Comparison of ENCODE assay signal across 9 mouse cellular contexts in the genomic region with DNA sequence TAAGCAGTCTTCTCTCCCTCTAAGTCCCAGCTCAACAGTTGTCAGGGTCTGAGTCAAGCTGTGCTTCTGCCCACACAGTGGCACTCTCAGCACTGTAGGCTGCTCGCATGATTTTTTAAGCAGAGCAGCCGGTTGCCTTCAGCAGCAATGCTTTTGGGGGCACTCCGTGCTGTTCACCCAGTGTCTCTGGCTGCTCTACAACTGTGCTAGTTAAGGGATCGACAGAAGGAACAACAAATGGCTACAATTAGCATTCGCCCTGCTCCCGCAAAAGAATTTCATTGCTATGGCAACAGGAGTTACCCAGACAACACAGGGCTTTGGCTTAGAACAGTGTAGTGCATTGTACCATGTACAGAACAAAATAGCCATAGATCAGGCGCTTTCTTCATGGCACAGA.
A peak's percentile ranks its signal among the peaks of the same experiment; 100 is the strongest.
DNase-seq lines count a peak whose midpoint lies in the region; ATAC-seq and TF ChIP-seq lines count a peak whose summit lies in the region.
"Had no signal": no experiment of that assay in that cellular context is flagged by ENCODE, and none has a peak within 500 bp of the region (broad histone marks: within the 10 kb centered on the region; RNA-seq: fewer than 3 reads in every experiment).

No protein-coding gene starts in this region.

- no peaks in the 10 kb centered on the region for H3K27me3 ChIP-seq in lung, embryonic 14.5 days (ENCODE audit: insufficient read depth, low read length)
- no peaks in the 10 kb centered on the region for H3K27me3 ChIP-seq in forebrain, postnatal 0 days (ENCODE audit: insufficient read depth, low read length)
- no peaks in the 10 kb centered on the region; the same call in 1 of the 2 replicates for H3K27me3 ChIP-seq in midbrain, embryonic 15.5 days (replicated peaks)

- no peak overlapping the region for H3K4me3 ChIP-seq in lung, embryonic 14.5 days (ENCODE audit: low read depth, low read length)
- H3K4me3 ChIP-seq in lung, adult 2 months (replicated peaks; ENCODE audit: extremely low read depth, low read depth, low read length), result no peak overlapping the region
- H3K4me3 ChIP-seq in forebrain, postnatal 0 days (ENCODE audit: low read depth, low read length), result peak overlapping the region; percentile 8; the same call in 1 of the 2 replicates
- peak overlapping the region; percentile 20 for H3K4me3 ChIP-seq in midbrain, embryonic 15.5 days

- DNase-seq in lung, embryonic 14.5 days, result peak; percentile 46
- DNase-seq in lung, adult 2 months, result no peak
- peak; percentile 94 for DNase-seq in forebrain, postnatal 0 days
- peak; percentile 91 to 93 for DNase-seq in layer of hippocampus, adult 8-10 months (ENCODE audit: low spot score in 2 of 2)
- DNase-seq in urinary bladder, postnatal 10 days (ENCODE audit: low spot score), result no peak
- no peak for DNase-seq in thymus, adult 18-20 months

- no peak overlapping the region for H3K27ac ChIP-seq in lung, embryonic 14.5 days (ENCODE audit: low read depth)
- peak overlapping the region; percentile 79 for H3K27ac ChIP-seq in forebrain, postnatal 0 days (ENCODE audit: low read depth, low read length)
- H3K27ac ChIP-seq in midbrain, embryonic 15.5 days, result peak overlapping the region; percentile 60

- TF ChIP-seq POLR2A in lung, adult 2 months (IDR thresholded peaks at IDR 0.05; ENCODE audit: borderline replicate concordance, extremely low read depth, low read depth, low read length), result no peak

- TF ChIP-seq CTCF in lung, embryonic 14.5 days (IDR thresholded peaks at IDR 0.05; ENCODE audit: low read depth), result no peak
- TF ChIP-seq CTCF in lung, adult 2 months (IDR thresholded peaks at IDR 0.05; ENCODE audit: insufficient read depth, low read length), result no peak
- TF ChIP-seq CTCF in forebrain, postnatal 0 days (IDR thresholded peaks at IDR 0.05; ENCODE audit: low read depth), result peak; percentile 61

- 0 out of 2 replicates have a peak, but pooled peaks cover 4% of the 10 kb centered on the region for H3K4me1 ChIP-seq in lung, embryonic 14.5 days (ENCODE audit: insufficient read depth)
- H3K4me1 ChIP-seq in lung, adult 2 months (ENCODE audit: control insufficient read depth, insufficient read depth, low read length), result no peaks in the 10 kb centered on the region
- H3K4me1 ChIP-seq in forebrain, postnatal 0 days (ENCODE audit: insufficient read depth), result peaks cover 13% of the 10 kb centered on the region
- peaks cover 19% of the 10 kb centered on the region for H3K4me1 ChIP-seq in midbrain, embryonic 15.5 days

- H3K4me2 ChIP-seq in lung, embryonic 14.5 days, result no peak overlapping the region
- H3K4me2 ChIP-seq in forebrain, postnatal 0 days (ENCODE audit: low read depth), result peak overlapping the region; percentile 35
- H3K4me2 ChIP-seq in midbrain, embryonic 15.5 days, result peak overlapping the region; percentile 37

- 27% methylated on average over 7 of the region's 7 CpGs for WGBS in lung, embryonic 14.5 days
- 54% methylated on average over 7 of the region's 7 CpGs for WGBS in lung, adult 2 months
- 2% methylated on average over 7 of the region's 7 CpGs for WGBS in forebrain, postnatal 0 days
- WGBS in midbrain, embryonic 15.5 days, result 3% methylated on average over 7 of the region's 7 CpGs

- H3K9ac ChIP-seq in lung, embryonic 14.5 days, result no peak overlapping the region
- H3K9ac ChIP-seq in forebrain, postnatal 0 days, result no peak overlapping the region
- no peak overlapping the region for H3K9ac ChIP-seq in midbrain, embryonic 15.5 days

- no peaks in the 10 kb centered on the region for H3K36me3 ChIP-seq in lung, embryonic 14.5 days (ENCODE audit: insufficient read depth)
- H3K36me3 ChIP-seq in forebrain, postnatal 0 days (ENCODE audit: insufficient read depth), result no peaks in the 10 kb centered on the region
- no peaks in the 10 kb centered on the region for H3K36me3 ChIP-seq in midbrain, embryonic 15.5 days (replicated peaks)

- peak; percentile 83 for ATAC-seq in lung, embryonic 14.5 days (ENCODE audit: insufficient read depth)
- ATAC-seq in forebrain, postnatal 0 days, result peak; percentile 98
- peak; percentile 97 for ATAC-seq in midbrain, embryonic 15.5 days (replicated peaks)
- no peak for ATAC-seq in erythroid progenitor cell, adult 5-6 weeks (replicated peaks; ENCODE audit: low FRiP score, poor library complexity, severe bottlenecking)

- H3K9me3 ChIP-seq in lung, embryonic 14.5 days (ENCODE audit: low read depth, low read length), result no peaks in the 10 kb centered on the region
- no peaks in the 10 kb centered on the region for H3K9me3 ChIP-seq in forebrain, postnatal 0 days (ENCODE audit: low read length)
- H3K9me3 ChIP-seq in midbrain, embryonic 15.5 days, result no peaks in the 10 kb centered on the region
- H3K9me3 ChIP-seq: G1E had no signal

Comparison
In these comparisons a context has a peak if more than half of its experiments do, and no peak if none do; other contexts are left out.
1. DNase-seq: peak in lung, embryonic 14.5 days (single experiment), forebrain, postnatal 0 days (single experiment) and layer of hippocampus, adult 8-10 months (2 of 2); none in lung, adult 2 months (single experiment), urinary bladder, postnatal 10 days (single experiment) and thymus, adult 18-20 months (0 of 2).
2. H3K4me3 ChIP-seq: peak in forebrain, postnatal 0 days (single experiment) and midbrain, embryonic 15.5 days (single experiment); none in lung, embryonic 14.5 days (single experiment) and lung, adult 2 months (single experiment).